Mouse (Mus musculus): ENCODE results near the gene Fmo5. TPM values are rescaled to one million over a fixed set of nuclear protein-coding genes. Genes with fewer than 3 reads are reported as not detected.

Fmo5 gene
- 30.8 and 33.0 TPM in 2 replicates for polyA plus RNA-seq (2015; fragmentation: Nextera tagmentation; extraction: Ambion mirVana)

- Histone ChIP-seq H3K9ac (peak within 1 kb of the TSS; percentile 36), H3K4me2 (replicated peaks) (peak within 1 kb of the TSS; percentile 61), H3K9me3 (no peaks in the 10 kb centered on the region), H3K4me1 (replicated peaks) (peaks cover 7% of the 10 kb centered on the region), H3K27me3 (replicated peaks) (no peaks in the 10 kb centered on the region), H3K27ac (peak within 1 kb of the TSS; percentile 28; the same call in 1 of the 2 replicates), H3K36me3 (no peaks in the 10 kb centered on the region), H3K4me3 (replicated peaks) (peak within 1 kb of the TSS; percentile 40)
- WGBS = 2% methylated on average over 18 of the region's 18 CpGs
- ATAC-seq = peak; percentile 95
These were observed at the start of gene Fmo5 for GRCm38 (mm10) chr3:97628391-97629001. Gene Fmo5, plus strand, starts transcription at chr3:97628804.

DNA sequence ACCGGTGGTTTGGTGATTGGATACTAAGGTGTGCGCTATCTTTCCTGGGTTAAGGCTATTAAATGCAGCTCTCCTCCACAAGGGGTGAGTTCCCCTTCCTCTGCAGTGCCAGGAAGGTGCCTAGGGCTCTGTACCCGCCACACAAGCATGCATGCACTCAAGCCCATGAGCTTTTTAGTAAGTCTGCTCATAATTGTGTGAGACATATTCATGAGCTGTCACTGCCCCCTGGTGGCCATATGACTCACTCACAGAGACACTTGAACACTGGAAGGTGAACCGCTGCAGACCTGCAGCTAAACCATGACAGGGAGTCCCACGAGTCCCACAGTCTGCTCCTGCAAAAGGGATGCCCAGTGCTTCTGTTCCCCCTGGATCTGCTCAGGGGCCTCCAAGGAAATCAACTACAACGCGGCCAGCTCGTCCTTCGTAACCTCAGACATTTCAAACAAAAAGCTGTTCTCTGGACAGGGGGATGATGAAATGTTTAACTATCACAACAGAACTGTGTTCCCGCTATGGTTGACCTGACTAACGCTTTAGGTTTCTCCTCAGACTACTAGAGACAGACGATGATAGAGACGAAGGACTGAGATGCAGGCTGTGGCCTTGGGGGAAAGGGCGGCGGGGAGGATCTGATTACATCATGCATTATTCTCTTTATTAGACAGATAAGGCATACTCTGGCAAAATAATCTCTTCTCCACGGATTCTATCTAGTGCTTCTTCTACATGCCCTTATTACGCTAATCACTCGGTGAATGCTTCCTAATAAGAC lies 43.0 kb upstream of the Fmo5 start:
- H3K9me3 ChIP-seq = no peaks in the 10 kb centered on the region
- H3K27ac ChIP-seq = no peak overlapping the region
- no peak overlapping the region for H3K4me3 ChIP-seq (replicated peaks)
- no peak overlapping the region for H3K4me2 ChIP-seq (replicated peaks)
- peak; percentile 53; the same call in 1 of the 2 replicates for ATAC-seq
- H3K9ac ChIP-seq = no peak overlapping the region
- H3K4me1 ChIP-seq (replicated peaks) = no peaks in the 10 kb centered on the region
- 61% methylated on average over 18 of the region's 18 CpGs for WGBS
- H3K36me3 ChIP-seq = no peaks in the 10 kb centered on the region
- H3K27me3 ChIP-seq (replicated peaks) = no peaks in the 10 kb centered on the region

DNA sequence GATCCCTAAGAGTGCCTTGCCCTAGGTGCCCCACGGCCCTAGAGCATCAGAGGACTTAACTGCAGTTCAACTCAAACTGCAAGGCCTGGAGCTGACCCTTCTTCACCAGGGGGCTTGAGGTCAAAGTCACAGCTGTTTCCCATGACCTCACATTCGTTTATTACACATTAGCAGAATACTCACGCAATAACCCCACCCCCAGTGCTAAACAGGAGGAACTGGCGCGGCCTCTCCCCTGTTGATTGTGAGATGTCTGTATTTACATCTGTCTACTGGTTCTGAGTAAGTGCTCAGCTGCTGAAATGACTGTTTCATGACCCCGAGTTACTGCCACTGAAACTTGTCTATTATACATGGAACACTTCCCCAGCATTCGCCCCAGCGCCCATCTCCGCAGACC lies 40.9 kb upstream of the Fmo5 start:
- no peaks in the 10 kb centered on the region for H3K27me3 ChIP-seq (replicated peaks)
- no peaks in the 10 kb centered on the region for H3K9me3 ChIP-seq
- 0 out of 2 replicates have a peak, but pooled peaks have one; percentile 41 for ATAC-seq

GRCm38 (mm10) chr3:97590699-97591098 lies 37.9 kb upstream of the Fmo5 start:
- Histone ChIP-seq H3K4me3 (replicated peaks) (no peak overlapping the region), H3K9ac (no peak overlapping the region), H3K4me2 (replicated peaks) (no peak overlapping the region), H3K9me3 (no peaks in the 10 kb centered on the region), H3K4me1 (replicated peaks) (no peaks in the 10 kb centered on the region), H3K36me3 (peaks cover 3% of the 10 kb centered on the region; the same call in 1 of the 2 replicates), H3K27me3 (replicated peaks) (no peaks in the 10 kb centered on the region), H3K27ac (no peak overlapping the region)
- ATAC-seq = no peak
- 71% methylated on average over 8 of the region's 8 CpGs for WGBS

More for the DNA sequence above, 40.9 kb upstream of the Fmo5 start:
- Histone ChIP-seq H3K9ac (no peak overlapping the region), H3K36me3 (peaks cover 3% of the 10 kb centered on the region; the same call in 1 of the 2 replicates), H3K4me2 (replicated peaks) (no peak overlapping the region), H3K4me3 (replicated peaks) (no peak overlapping the region), H3K27ac (no peak overlapping the region), H3K4me1 (replicated peaks) (no peaks in the 10 kb centered on the region)
- WGBS = 48% methylated on average over 9 of the region's 9 CpGs

- no peak overlapping the region for H3K9ac ChIP-seq
- H3K27ac ChIP-seq = no peak overlapping the region
- no peak overlapping the region for H3K4me3 ChIP-seq (replicated peaks)
- ATAC-seq = no peak
- H3K27me3 ChIP-seq (replicated peaks) = no peaks in the 10 kb centered on the region
- no peaks in the 10 kb centered on the region for H3K4me1 ChIP-seq (replicated peaks)
- no peaks in the 10 kb centered on the region for H3K9me3 ChIP-seq
- H3K36me3 ChIP-seq = peaks cover 6% of the 10 kb centered on the region; the same call in 1 of the 2 replicates
- H3K4me2 ChIP-seq (replicated peaks) = no peak overlapping the region
- 91% methylated on average over 5 of the region's 5 CpGs for WGBS
These were observed 35.5 kb upstream of the Fmo5 start for GRCm38 (mm10) chr3:97593089-97593488.

DNA sequence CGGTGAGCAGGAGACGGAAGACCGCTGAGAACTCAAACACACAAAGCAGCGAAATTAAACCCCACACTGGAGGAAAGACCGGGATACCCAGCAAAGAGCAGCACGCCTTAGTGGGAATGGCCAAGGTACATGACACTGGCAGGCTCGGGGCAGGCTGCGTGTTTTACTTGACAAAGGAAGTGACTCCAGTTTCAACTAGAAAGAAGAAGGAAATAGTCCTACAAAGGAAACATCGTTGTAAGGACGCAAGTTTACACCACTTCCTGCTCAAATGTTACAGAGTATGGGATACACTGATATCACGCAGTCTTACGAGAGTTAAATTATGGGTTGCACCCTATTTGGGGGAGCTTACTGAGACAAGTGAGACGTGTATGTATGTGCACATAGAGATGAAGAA lies 34.5 kb upstream of the Fmo5 start:
- 89% methylated on average over 13 of the region's 13 CpGs for WGBS
- no peak overlapping the region for H3K9ac ChIP-seq
- ATAC-seq = no peak
- no peak overlapping the region for H3K27ac ChIP-seq
- no peaks in the 10 kb centered on the region for H3K9me3 ChIP-seq
- peaks cover 6% of the 10 kb centered on the region; the same call in 1 of the 2 replicates for H3K36me3 ChIP-seq
- no peak overlapping the region for H3K4me3 ChIP-seq (replicated peaks)
- no peaks in the 10 kb centered on the region for H3K4me1 ChIP-seq (replicated peaks)
- no peaks in the 10 kb centered on the region for H3K27me3 ChIP-seq (replicated peaks)
- H3K4me2 ChIP-seq (replicated peaks) = no peak overlapping the region

DNA sequence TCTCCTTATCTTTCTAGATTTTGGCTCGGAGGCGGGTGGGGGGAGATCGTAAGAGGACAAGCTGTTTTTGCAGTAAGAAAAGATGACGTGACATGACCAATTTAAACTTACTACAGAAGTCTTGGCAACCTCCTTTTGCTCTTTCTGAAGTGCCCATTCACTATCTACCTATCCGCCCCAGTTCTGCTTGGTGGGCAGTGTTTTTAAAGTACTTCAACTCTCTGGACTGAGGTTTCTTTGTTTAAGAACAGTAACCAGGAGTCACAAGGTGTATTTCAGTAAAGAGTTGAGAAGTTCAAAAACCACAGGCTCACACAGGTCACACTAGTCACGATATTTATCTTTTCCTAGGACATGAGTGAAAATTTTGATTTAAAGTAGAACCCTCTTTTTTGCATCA lies 33.5 kb upstream of the Fmo5 start:
- 88% methylated on average over 6 of the region's 6 CpGs for WGBS
- ATAC-seq = no peak
- Histone ChIP-seq H3K9me3 (no peaks in the 10 kb centered on the region), H3K27ac (no peak overlapping the region), H3K4me3 (replicated peaks) (no peak overlapping the region), H3K36me3 (peaks cover 6% of the 10 kb centered on the region; the same call in 1 of the 2 replicates), H3K4me1 (replicated peaks) (no peaks in the 10 kb centered on the region), H3K4me2 (replicated peaks) (no peak overlapping the region), H3K9ac (no peak overlapping the region), H3K27me3 (replicated peaks) (no peaks in the 10 kb centered on the region)

GRCm38 (mm10) chr3:97596796-97597195 lies 31.8 kb upstream of the Fmo5 start:
- H3K9ac ChIP-seq = no peak overlapping the region
- H3K36me3 ChIP-seq = 0 out of 2 replicates have a peak, but pooled peaks cover 3% of the 10 kb centered on the region
- H3K4me3 ChIP-seq (replicated peaks) = no peak overlapping the region
- H3K4me2 ChIP-seq (replicated peaks) = no peak overlapping the region
- no peak overlapping the region for H3K27ac ChIP-seq
- WGBS = 62% methylated on average over 8 of the region's 8 CpGs
- peak; percentile 31; the same call in 1 of the 2 replicates for ATAC-seq
- H3K9me3 ChIP-seq = no peaks in the 10 kb centered on the region
- no peaks in the 10 kb centered on the region for H3K4me1 ChIP-seq (replicated peaks)
- no peaks in the 10 kb centered on the region for H3K27me3 ChIP-seq (replicated peaks)

DNA sequence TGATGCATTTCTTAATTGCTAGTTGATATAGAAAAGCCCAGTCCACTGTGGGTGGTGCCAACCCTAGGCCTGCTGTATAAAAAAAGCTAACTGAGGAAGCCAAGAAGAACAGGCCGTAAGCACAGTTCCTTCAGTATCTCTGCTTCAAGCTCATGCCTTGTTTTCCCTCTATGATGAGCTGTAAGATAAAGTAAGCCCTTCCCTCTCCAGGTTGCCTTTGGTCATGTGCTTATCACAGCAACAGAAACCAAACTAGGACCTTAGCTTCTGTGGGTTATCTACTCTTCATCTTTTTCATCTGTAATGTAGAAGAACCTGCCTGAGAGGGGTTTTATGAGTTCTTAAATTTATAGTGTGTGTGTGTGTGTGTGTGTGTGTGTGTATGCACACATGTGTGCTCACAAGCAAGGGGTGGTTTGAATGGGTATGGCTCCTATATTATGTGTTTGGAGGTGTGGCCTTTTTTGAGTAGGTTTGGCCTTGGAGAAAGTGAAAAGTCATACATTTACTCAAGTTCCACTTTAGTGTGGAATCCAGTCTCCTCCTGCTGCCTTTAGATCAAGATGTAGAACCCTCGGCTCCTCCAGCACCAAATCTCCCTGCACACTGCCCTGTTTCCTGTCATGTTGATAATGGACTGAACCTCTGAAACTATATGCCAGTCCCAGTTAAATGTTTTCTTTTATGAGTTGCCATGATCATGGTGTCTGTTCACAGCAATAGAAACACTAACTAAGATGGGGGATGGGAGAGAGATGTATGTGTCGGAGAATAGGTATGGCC lies 28.4 kb upstream of the Fmo5 start:
- no peak overlapping the region for H3K4me3 ChIP-seq (replicated peaks)
- no peak overlapping the region for H3K4me2 ChIP-seq (replicated peaks)
- peaks cover 5% of the 10 kb centered on the region; the same call in 1 of the 2 replicates for H3K36me3 ChIP-seq
- no peak overlapping the region for H3K9ac ChIP-seq
- no peak for ATAC-seq
- H3K9me3 ChIP-seq = no peaks in the 10 kb centered on the region
- no peaks in the 10 kb centered on the region for H3K4me1 ChIP-seq (replicated peaks)
- no peaks in the 10 kb centered on the region for H3K27me3 ChIP-seq (replicated peaks)
- 91% methylated on average over 3 of the region's 3 CpGs for whole genome bisulfite sequencing
- H3K27ac ChIP-seq = no peak overlapping the region

- peak; percentile 55 for ATAC-seq
- Histone ChIP-seq H3K4me2 (replicated peaks) (peak overlapping the region; percentile 75), H3K27me3 (replicated peaks) (no peaks in the 10 kb centered on the region), H3K36me3 (peaks cover 2% of the 10 kb centered on the region; the same call in 1 of the 2 replicates), H3K9me3 (no peaks in the 10 kb centered on the region), H3K27ac (peak overlapping the region; percentile 95), H3K4me1 (replicated peaks) (peaks cover 3% of the 10 kb centered on the region; the same call in 1 of the 2 replicates), H3K4me3 (replicated peaks) (peak overlapping the region; percentile 82), H3K9ac (peak overlapping the region; percentile 91)
- 3% methylated on average over 20 of the region's 20 CpGs for WGBS
These were observed 19.3 kb upstream of the Fmo5 start for GRCm38 (mm10) chr3:97609201-97609844.

DNA sequence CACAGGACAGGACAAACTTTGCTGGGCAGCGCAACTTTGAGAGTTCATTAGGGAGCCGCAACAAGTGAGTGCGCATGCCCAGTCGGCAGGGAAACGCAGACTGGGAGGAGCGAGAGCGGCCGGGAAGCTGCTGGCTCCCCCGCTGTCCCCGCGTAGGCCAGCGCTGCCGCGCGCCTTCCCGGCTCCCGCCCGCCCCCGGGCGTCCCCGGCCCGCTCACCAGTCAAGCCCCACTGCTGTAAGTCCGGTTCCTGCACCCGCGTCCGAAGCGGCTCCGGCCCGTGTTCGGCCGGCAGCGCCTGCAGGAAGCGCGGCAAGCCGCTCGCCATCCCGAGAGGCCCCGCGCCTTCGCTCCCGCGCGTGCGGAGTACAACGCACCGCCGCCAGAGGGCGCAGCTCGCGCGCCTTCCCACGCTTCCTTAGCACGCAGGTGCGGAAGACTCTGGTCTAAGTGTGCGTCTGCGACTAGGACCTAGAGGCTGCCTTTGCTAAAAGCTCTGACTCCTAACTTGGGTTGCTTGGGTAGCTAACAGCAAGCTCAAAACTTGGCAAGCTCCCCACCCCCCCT lies 18.7 kb upstream of the Fmo5 start, which contains the start of gene Chd1l:
TSS of gene Chd1l (minus strand) at position 359 of the 566 bp plus-strand sequence.
- ATAC-seq = peak; percentile 93
- no peaks in the 10 kb centered on the region for H3K9me3 ChIP-seq
- H3K4me2 ChIP-seq (replicated peaks) = peak within 1 kb of the TSS; percentile 75
- H3K9ac ChIP-seq = peak within 1 kb of the TSS; percentile 91
- H3K4me3 ChIP-seq (replicated peaks) = peak within 1 kb of the TSS; percentile 82
- peak within 1 kb of the TSS; percentile 95 for H3K27ac ChIP-seq
- H3K4me1 ChIP-seq (replicated peaks) = peaks cover 3% of the 10 kb centered on the region; the same call in 1 of the 2 replicates
- WGBS = under 1% methylated on average over 56 of the region's 56 CpGs
- H3K27me3 ChIP-seq (replicated peaks) = no peaks in the 10 kb centered on the region
- peaks cover under 1% of the 10 kb centered on the region; the same call in 1 of the 2 replicates for H3K36me3 ChIP-seq
